Mouse (Mus musculus): ENCODE results near the gene Ubxn7. TPM values are rescaled to one million over a fixed set of nuclear protein-coding genes. Genes with fewer than 3 reads are reported as not detected.

Ubxn7 gene
- total RNA-seq, 2 experiments from 2014 or later, result 15.0 to 15.8 TPM

DNA sequence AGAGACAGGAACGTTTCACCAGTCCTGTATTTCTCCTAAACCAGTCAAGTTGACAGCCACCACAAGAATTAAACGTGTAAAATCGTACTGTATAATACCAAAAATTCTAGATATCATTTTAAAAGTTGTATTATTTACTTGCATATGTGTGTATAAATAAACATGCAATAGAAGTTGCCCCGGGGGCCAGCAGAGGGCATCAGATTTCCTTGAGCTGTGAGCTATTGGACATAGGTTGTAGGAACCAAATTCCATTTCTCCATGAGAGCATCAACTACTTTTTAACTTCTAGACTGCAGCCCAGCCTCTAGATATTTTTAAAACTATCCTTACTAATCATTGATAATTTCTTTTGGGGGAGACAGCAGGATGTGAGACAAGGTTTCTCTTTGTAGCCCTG lies 39.3 kb downstream of the Ubxn7 start:
- DNase-seq, result peak; percentile 23 to 24
- intact Hi-C loops (cut with DNase I), result loop anchor here (5.0 kb wide), 1 partner anchor 86 kb away; no protein-coding TSS in a partner anchor

GRCm38 (mm10) chr16:32379575-32379974 lies 47.5 kb downstream of the Ubxn7 start:
- intact Hi-C loops (cut with DNase I), result no loop called here
- no peak for DNase-seq

- intact Hi-C loops (cut with DNase I), result no loop called here
- DNase-seq, result no peak
These were observed 50.8 kb downstream of the Ubxn7 start for GRCm38 (mm10) chr16:32382901-32383300.

DNA sequence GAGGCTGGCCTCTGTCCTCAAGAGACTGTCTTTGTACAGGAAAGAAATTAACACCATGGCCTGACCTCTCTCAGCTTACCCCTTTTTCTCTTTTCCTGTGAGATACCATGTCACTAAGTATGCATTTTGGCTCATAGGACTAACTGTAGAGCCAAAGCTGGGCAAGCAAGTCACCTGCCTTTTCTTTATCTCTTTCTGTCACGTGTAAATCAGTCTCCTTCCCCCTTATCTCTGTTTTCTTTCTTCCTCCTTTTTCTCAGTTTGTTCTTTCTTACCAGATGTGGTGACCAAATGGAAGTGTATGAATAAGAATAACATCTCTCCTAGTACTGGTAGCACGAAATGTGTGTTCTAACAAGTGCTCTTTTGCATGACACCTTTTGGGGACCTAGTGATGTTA lies 52.8 kb downstream of the Ubxn7 start:
- no peak for DNase-seq
- intact Hi-C loops (cut with DNase I), result loop anchor here (5.0 kb wide), 1 partner anchor 72 kb away; no protein-coding TSS in a partner anchor

GRCm38 (mm10) chr16:32386826-32387225 lies 54.8 kb downstream of the Ubxn7 start:
- DNase-seq, result no peak
- intact Hi-C loops (cut with DNase I), result loop anchor here (5.0 kb wide), 1 partner anchor 70 kb away; no protein-coding TSS in a partner anchor

DNA sequence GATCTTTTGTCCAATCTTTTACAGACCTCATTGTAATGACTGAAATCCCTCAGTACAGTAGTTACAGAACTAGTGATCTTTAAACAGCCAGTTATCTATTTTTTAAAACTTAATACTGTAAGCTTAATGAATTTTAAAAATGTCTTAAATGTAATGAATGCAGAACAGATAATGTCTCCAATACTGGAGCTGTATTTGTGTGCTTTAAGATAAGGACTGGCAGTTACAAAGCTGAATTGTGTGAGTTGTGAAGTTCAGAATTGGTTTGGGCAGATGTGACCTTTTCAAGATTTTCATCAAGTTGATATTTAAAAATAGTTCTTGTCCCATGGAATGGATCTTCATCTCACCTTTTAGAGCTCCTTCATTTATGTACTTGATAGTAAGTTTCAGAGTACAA lies 57.0 kb downstream of the Ubxn7 start:
- DNase-seq, result no peak
- intact Hi-C loops (cut with DNase I), result loop anchor here (5.0 kb wide), 1 partner anchor 68 kb away; no protein-coding TSS in a partner anchor

DNA sequence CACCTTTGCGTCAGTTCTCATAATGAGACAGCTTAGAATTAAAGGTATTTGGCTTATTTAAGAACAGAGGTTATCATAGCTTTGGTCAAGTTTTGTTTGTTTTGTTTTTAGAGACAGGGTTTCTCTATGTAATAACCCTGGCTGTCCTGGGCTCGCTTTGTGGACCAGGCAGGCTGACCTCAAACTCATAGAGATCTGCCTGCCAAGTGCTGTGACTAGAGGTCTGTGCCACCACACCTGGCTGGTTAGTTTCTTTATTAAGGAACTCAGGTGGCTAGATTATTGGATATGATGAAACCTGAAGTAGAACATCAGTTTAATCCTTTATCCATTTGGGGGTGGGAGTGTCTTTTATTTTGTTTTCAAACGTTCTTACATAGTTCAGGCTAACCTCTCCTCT lies 57.8 kb downstream of the Ubxn7 start:
- no peak for DNase-seq
- intact Hi-C loops (cut with DNase I), result loop anchor here (5.0 kb wide), 1 partner anchor 67 kb away; no protein-coding TSS in a partner anchor

- intact Hi-C loops (cut with DNase I), result no loop called here
- no peak for DNase-seq
These were observed 58.8 kb downstream of the Ubxn7 start for GRCm38 (mm10) chr16:32390882-32391281.

DNA sequence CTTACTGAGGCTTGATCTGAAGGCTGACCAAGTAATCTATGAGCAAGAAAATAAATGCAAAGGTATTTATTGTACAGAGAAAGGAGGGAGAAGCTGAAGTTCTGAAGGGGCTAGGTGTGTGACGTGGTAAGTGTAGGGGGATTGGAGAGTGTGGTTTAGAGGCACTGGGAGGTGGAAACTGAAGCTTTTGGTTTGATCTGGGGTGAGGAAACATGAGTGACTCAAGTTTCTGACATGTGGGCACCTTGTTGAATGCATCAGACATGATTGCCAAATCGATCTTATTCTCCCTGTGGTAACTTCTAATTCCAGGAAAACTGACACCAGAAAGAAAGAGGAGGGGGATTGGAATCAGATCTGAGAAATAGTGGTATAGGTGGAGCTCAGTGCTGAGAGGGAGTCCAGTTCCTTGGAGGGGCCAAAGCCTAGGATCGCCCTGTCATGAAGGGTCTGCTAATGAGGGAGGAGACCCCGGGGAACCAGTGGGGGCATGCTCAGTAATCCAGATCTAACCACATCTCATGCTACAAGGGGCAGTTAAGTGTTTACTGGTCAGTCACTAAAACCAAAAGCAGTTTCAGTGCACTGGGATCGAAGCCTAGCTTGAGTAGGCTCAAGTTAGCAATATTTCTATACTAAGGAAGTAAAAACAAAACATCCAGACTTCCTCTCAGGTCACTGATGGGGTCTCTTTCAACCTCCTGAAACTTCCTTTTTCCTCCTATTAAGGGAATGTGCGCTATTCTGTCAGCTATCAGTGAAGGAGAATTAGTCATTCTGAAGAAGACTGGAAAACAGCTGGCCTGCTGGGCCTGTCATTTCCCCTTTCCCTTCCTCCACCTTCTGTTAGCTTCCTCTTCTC lies 63.9 kb downstream of the Ubxn7 start:
- intact Hi-C loops (cut with DNase I), result no loop called here

GRCm38 (mm10) chr16:32396541-32396835 lies 64.4 kb downstream of the Ubxn7 start:
- intact Hi-C loops (cut with DNase I), result no loop called here
- no peak for DNase-seq

More for the DNA sequence above, 63.9 kb downstream of the Ubxn7 start:
- DNase-seq, result no peak

DNA sequence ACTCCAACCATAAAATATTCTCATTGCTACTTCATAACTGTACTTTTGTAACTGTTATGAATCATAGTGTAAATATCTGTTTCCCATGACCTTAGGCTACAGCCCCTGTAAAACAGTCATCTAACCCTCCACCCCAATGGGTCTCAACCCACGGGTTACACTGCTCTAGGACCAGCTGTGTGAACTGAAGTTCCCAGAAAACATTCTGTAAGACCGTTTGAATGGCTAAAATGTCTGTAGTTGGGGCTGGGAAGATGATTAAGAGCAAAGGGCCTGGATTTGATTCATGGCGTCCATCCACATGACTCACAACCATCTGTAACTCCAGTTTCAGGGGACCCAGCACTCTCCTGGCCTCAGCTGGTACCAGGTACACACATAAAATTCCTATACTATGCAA lies 66.1 kb downstream of the Ubxn7 start:
- intact Hi-C loops (cut with DNase I), result no loop called here

DNA sequence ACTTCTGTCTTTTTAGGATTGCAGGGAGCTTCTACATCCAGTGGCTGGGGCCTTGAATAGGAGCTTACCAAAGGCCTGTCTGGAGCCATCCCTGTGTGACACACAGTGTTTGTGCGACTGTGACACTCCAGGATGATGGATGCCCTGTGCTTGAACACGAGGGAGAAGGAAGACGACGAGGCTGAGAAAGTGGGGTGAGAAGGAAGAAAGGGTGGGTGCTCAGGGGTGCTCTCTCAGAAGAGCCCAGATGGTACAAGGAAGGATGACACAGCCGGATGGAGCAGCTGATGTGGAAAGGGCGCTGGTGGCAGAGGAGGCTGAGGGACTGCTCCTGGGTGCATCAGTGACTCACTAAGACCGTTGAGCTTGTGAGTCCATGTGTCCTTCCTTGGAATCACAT lies 68.2 kb downstream of the Ubxn7 start, which contains the start of gene Tm4sf19:
Gene Tm4sf19 (plus strand): TSS at position 240 of the 400 bp plus-strand sequence.
- intact Hi-C loops (cut with DNase I), result no loop called here

More for the DNA sequence above, 66.1 kb downstream of the Ubxn7 start:
- no peak for DNase-seq

DNA sequence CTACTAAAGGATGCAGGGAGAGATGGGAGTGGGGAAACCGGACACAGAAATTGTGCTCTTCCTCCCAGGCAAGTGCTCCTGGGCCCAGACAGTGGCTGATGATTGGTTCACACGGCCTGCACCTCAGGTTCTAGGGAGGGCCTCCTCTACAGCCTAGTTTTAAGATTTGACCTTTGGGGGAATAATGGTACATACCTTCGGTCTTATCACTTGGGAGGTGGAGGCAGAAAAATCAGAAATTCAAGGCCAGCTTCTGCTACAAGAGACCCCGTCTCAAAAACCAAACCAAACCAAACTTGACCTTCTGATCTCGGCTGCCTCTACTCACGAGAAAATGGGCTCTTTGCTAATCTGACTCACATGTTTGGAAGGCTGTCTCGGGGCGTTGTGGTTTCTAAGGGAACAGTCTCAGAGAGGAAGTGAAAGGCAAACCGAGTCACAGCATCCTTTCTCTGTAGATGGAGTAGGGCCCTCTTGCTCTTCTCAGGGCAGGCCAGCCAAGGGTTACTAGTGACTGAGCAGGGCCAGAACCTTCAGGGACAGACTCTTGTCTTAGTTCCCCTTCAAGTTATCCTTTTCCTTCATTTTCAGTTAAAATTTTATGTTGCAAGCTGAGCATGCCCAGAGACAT lies 69.4 kb downstream of the Ubxn7 start:
- DNase-seq, result no peak
- intact Hi-C loops (cut with DNase I), result no loop called here

More for the DNA sequence above, 68.2 kb downstream of the Ubxn7 start, which contains the start of gene Tm4sf19:
- no peak for DNase-seq

DNA sequence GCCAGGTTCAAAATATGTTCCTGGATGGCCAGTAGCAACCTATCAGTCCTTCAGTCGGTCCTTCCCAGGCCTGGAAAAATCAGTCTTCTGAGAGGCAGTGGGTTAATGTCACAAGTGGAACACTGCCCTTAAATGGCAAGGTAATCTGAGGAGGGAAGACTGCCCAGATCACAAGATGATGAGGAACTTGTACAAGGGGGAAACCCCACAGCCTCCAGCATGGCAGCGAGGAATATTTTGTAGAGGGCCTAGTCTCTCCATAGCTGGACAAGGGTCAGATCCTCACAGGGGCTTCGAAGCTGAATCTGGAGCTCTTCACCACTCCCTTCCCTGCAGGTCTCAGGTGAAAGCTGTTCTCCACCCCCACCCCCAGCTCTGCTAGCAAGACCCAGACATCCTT lies 70.8 kb downstream of the Ubxn7 start:
- intact Hi-C loops (cut with DNase I), result no loop called here
- no peak for DNase-seq

GRCm38 (mm10) chr16:32405716-32406115 lies 73.7 kb downstream of the Ubxn7 start:
- intact Hi-C loops (cut with DNase I), result no loop called here
- DNase-seq, result no peak

GRCm38 (mm10) chr16:32406671-32407070 lies 74.6 kb downstream of the Ubxn7 start:
- intact Hi-C loops (cut with DNase I), result no loop called here
- DNase-seq, result no peak

DNA sequence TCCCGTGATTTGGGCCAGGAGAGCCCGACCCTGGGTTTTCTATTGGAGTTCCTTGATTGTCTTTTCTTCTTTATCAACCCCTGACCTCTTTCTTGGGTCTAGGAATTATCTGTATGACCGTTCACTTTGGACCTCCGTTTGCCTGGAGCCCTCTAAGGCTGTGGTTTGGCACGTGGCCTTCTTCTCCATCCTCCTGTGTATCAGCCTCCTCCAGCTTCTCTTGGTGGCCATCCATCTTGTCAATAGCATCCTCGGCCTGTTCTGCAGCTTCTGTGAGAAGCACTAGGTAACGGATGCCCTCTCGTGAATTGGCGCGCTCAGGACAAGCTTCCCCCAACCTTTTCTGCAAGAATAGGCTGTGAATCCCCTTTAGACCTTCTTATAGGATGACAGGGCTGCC lies 75.7 kb downstream of the Ubxn7 start:
- intact Hi-C loops (cut with DNase I), result no loop called here

DNA sequence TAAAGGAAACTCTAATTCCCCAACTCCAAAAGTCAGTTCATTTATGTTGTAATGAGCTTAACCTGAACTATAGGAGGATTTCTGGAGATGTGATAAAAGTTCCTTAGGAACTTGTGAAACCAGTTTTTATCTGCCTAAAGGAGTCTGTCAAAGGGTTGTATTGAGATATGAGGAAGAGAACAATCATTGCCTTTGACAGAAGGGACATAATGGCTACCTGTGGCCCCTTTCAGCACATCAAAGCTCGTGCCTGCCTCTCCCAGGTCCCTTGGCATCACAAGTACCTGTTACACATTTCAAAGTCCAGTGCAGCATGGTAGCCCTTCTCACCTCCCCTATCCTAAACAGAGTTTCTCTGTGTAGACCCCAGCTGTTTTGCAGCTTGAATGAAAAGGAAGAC lies 85.4 kb downstream of the Ubxn7 start:
- DNase-seq, result no peak
- intact Hi-C loops (cut with DNase I), result no loop called here

More for the DNA sequence above, 75.7 kb downstream of the Ubxn7 start:
- DNase-seq, result no peak

- intact Hi-C loops (cut with DNase I), result no loop called here
- DNase-seq, result peak; percentile 91 to 93
These were observed 87.7 kb downstream of the Ubxn7 start, which contains the start of gene Tctex1d2 for GRCm38 (mm10) chr16:32419517-32420483. Tctex1d2 (plus strand) TSS chr16:32419702.

DNA sequence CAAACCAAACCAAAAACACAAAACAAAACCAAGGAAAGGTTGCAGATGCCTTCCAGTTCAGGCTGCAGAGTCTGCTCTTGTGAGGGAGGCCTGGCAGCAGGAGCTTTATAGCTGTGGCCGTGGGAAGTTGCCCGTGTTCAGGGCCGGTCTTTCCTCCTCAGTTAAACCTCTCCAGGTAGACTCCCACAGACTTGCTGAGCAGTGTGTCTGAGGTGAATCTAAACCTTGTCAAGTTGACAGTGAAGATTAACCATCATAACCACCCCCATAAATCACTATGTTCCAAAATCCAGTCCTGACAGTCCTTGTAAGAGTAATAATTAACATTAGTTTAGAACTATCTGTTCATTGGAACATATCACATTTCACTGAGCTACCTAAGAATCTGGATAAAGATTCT lies 95.4 kb downstream of the Ubxn7 start:
- intact Hi-C loops (cut with DNase I), result loop anchor here (2.0 kb wide), 1 partner anchor 51 kb away; no protein-coding TSS in a partner anchor
- no peak for DNase-seq

Data from gastrocnemius, postnatal 36 days (tissue).